Mouse (Mus musculus) E14TG2a.4 (cell line): ENCODE measurements around the gene Mtch2.

ENCODE experiments used
- CTCF ChIP-seq: conservative IDR thresholded peaks from 2 replicates; pipeline ENCODE4 v1.5.1; 2014; ENCODE audit warnings: low read length
- NANOG ChIP-seq: IDR thresholded peaks from 2 replicates; pipeline ENCODE4 v1.6.1; 2014; ENCODE audit warnings: borderline replicate concordance, low read length, mixed read lengths
- POU5F1 ChIP-seq: IDR thresholded peaks from 2 replicates; pipeline ENCODE4 v1.6.1; 2014; ENCODE audit warnings: low read length, borderline replicate concordance

- no peak for TF ChIP-seq CTCF
- TF ChIP-seq NANOG, result no peak
- TF ChIP-seq POU5F1, result no peak
These were observed 38.5 kb downstream of the Mtch2 start, which contains the start of gene C1qtnf4 for GRCm38 (mm10) chr2:90885218-90886041.
